Mouse (Mus musculus) c-Kit-negative CD71-positive TER-119-positive erythroid progenitor cells, embryonic 14.5 days (primary cell): ENCODE results near the gene Btrc.

Source experiments
- DNase-seq: peaks from one replicate; pipeline ENCODE4 v3.0.0-alpha.2; 2013; ENCODE audit warnings: low read depth, low spot score

Btrc gene

DNA sequence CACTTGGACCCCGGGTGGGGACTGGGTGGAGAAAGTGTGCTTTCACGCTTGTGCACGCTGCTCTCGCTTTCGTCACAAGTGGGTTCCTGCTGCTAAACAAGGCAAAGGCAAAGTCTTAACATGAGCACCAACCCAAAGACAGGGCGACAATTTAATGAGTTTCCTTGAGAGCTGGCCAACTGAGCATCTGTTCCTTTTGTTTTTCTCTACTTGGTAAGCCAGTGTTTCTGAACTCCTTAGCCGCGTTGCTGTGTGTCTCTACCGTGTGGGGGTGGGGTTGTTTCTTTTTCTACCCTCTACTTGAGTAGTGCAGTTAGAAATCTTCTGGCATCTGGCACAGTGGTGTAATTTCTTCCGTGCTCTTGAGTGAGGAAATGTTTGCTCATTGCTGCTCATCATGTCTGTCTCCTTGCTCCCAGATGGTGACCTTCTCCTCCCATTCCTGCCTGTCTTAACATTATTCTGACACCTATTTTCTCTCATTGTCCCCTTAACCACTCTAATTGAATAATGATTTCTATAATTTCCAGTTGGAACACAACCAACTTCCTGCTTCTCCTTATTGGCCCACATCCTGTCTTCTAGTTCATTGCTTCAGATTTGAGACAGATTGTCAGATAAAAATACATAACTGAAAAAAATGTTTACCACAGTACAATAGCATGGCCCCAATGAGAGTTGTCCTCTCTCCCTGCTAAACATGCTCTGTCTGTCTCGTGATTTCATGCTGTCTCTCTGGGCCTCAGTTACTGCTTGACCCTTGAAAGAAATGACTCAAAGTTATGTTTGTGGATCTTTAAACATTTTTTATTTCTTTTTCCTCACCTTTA, 109.4 kb downstream of the Btrc start:
- DNase-seq: no peak

DNA sequence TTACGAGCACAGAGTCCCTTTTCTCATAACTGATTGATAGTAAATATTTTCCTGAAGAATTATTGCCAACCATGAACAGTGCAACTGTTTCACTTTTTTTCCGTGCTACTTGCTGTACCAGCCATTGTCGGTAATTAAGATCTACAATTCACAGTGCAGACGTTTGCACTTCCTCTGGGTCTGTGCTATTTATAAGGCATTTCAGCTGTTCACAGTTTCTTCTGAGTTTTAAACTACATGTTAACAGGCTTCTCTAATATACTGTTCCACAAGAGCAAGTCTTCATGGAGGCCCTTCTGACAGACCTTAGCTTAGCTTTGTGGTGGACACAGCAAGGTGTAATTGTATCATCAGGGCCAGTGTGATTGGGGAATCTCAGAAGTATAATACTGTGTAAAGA, 111.2 kb downstream of the Btrc start:
- no peak for DNase-seq

DNA sequence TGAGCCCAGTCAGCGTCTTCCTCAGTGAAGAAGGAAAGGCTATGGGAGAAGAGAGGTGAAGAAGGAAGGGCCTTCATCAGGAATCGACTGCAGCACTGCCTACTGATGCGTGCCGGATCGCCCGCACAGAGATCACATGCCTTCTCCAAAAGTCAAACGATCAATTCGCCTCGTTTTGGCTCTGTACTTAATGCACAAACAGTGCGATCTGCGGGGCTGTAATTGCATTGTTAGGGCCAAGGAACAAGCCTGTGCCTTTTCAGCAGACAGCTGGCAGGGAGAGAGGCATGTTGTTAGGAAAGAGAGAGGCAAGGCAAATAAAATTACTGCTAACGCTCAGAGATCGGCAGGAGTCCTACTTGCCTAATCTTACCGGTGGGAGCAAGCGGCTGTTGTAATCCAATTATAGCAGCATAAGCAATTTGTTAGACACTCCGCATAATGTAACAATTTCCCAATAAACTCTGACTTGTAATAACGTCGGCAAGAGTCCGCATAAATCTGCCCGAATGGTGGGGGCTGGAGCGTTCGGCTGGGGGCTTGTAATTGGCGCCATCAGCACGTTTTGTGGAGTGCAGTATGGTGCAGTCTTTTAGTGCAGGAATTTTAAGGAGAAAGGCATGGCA, 112.5 kb downstream of the Btrc start:
- no peak for DNase-seq

DNA sequence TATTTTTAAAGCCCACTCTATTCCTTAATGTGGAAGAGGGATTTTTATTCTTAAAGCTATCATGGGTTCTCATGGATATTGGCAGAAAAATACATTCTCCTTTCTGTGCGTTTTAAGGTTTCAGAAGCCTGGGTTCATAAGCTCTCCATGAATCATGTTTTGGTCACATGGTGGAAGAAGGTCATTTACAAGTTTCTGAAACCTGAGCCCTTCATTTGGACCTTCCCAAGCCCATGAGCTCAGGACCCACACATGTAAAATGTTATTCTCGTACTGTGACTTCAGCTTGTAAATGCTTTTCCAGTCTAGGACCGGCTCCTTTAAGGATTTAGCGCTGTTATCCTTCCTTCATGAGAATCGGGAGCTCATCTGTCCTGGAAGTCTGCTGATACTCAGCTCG, 116.0 kb downstream of the Btrc start:
- DNase-seq: no peak

DNA sequence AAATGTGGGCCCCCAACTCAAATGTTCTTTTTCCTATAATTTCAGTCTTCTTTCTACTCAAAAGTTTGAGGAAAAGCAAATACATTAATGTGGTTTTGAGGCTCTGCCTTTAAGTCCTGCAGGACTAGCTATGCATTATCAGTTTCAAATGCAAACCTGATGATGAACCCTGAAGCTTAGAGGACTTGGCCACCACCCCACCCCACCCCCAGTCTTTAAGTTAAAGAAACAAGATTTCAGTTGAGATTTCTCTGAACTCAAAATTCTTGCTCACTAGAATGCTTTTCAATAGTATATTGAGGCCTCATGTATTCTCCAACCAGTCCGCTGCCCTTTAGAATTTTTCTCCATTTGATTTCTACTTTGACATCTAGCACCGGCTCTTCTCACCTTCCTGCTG, 117.0 kb downstream of the Btrc start:
- no peak for DNase-seq

DNA sequence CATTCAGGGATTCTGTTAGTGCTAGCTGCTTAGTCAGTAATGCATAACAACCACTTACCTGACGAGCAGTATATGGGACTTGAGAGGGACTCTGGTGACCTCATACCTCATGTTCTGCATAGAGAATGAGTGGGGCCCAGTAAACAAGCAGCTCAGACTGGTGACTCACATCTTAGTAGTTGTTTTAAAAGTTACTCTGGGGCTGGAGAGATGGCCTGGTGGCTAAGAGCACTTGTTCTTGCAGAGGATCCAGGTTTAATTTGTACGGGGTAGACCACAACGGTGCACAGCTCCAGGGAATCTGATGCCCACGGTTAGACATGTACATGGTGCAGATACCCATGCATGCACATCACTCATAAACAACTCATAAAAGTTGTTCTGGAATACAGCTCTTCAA, 117.4 kb downstream of the Btrc start:
- no peak for DNase-seq

DNA sequence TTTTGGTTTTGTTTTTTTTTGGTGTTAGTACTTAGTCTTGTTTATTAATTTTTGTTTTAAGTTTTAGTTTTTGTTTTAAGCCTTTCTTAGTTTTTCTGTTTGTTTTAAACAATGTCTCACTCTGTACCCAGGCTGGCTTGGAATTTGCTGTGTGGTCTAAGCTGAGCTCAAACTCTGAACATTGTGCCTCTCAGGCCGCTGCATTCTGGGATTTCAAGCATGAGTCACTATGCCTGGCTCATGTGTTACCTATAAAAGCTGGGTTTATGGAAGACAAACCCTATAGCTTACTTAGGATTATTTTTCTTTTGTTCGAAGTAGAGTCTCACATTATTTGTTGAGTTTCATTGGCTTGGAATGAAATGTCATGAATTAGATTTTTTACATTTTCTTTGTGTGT, 119.9 kb downstream of the Btrc start:
- DNase-seq: no peak

DNA sequence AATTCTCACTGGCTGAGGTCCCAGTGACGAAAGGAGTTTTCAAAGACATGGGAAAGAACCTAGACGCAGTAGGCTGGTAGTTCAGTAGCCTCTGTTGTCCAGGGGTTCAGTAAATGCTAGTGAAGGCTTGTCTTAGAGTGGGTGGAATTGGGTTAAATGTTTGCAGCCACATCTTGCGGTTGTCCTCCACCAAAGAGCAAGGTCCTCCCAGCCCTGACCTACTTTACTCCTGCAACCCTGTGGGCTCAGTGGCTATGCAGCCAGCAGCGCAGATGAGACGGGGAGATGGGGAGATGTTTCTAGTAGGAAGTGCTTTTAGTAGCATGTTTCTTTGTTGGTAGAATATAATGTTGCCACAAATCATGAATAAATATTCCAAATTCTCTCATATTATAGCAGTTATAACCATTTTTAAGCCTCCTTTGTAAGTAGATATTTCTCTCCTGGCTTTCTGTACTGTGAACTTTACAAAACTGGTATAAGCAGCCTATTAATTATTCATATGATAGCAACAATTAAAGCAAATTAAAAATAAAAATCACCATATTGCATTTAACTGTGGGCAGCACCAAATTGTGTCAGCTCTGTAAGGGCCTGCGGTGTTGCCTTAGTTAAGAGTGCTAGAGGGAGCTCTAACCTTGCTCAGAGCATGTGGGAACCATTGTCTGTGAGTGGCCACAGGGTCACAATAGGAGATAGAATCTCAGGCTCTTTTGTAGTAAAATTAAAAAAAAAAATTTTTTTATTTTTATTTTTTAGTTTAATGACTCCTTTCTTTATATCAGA, 122.9 kb downstream of the Btrc start:
- no peak for DNase-seq

DNA sequence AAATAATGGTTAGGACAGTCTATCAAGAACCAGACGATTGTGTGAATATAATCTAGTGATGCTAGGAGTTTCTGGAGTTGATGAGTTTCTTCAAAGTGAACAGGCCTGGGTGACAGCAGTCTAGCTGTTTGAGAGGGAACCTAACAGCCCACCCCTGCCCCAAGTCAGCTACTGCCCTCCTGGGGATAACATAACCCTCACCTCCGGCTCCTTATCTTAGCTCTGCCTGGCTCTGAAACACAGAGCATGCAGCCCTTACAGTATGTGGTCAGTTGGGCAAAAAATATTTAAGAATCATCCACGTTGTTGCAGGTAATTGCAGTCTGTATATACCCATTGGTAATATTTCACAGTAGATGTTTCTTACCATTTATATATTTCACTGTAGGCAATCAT, 123.5 kb downstream of the Btrc start:
- no peak for DNase-seq

DNA sequence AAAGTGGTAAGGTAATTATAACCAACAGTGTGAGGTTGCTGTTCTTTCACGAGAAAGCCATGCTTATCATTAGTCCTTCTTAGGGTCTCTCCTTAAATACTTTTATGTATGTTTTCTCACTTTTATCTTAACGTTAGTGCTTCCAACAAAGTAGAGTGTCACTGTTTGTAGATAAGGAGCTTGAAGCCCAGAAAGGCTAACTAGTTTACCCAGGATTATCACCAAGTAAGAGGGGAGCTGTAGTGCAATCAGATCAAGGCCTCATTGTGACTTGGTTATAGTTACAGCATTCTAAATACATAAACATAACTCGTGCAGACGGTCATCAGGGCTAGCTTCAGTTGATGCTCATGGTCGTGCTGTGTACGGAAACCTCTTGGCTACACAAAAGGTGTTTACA, 126.4 kb downstream of the Btrc start:
- DNase-seq: no peak

DNA sequence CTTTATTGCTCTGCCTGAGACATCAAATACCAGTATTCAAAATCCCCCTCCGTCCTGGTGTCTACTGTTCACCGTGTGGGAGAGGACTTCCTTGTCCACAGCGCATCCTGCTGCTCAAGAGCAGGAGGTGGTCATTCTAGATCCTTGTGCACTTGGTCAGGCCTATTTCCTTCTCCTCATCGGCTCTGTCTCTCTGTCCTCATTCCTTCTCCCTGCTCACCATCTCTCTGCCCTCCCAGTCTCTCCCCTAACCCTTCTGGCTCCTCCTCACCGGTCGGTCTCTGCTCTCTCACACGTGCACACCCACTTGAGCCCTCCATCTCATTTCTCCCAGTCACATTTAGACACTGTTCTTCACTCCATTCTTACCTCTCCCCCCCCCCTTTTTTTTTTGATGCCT, 127.7 kb downstream of the Btrc start:
- no peak for DNase-seq

DNA sequence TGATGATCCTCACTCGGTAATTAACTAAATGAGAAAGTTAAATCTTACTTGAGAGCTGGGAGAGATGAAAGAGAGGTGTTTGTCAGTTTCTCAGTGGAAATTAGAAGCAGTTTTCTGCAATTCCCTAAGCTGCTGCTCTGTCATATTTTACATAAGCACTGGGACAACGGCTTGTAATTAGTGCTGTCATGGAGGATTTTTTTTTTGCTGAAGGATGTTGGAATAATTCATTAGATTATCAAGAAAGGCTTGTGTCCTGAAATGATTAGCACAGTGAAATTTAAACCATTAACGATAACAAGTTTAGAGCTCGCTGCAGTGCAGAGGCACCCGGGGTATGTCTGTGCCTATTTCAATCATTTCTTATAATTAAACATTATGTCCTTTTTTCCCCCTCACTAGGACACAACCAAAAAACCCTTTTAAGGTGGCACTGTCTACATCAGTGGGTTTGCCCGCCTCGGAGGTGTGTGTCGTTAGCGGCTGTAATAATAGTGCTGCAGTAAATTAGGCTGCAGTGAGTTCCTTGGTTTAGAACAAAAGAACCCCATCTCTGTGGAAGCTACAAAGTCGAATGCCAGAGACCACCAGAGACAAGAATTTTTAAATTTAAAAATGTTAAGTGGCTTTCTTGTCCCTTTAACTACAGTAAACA, 130.7 kb downstream of the Btrc start:
- DNase-seq: no peak

DNA sequence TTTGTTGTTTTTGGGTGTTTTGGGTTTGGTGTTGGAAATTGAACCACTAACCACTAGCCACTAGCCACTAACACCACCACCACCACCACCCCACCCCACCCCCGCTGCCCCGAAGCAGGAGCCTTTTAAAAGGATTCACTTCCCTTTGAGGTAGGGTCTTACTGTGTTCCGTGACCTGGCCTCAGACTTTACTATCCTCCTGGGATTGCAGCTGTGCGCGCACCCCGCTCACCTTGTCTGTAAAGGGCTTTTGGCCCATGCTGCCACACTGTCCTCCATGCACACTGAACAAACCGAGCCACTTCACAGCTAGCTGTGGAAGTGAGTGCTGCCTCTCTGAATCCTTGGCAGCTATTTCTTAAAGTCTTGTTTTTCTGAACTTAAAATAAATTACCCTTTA, 141.9 kb downstream of the Btrc start:
- no peak for DNase-seq

DNA sequence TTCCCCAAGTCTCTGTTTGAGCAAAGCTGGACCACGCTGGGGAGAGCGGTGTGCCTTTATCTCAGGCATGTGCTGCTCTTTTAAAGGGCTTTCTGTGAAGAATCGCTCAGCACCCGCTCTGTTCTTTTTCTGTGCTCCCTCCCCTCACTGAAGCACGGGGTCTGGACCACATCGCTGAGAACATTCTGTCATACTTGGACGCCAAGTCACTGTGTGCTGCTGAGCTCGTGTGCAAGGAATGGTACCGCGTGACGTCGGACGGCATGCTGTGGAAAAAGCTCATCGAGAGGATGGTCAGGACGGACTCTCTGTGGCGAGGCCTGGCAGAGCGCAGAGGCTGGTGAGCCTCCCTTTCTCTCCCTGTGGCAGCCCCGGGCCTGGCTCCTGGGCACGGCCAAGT, 144.0 kb downstream of the Btrc start:
- DNase-seq: no peak

DNA sequence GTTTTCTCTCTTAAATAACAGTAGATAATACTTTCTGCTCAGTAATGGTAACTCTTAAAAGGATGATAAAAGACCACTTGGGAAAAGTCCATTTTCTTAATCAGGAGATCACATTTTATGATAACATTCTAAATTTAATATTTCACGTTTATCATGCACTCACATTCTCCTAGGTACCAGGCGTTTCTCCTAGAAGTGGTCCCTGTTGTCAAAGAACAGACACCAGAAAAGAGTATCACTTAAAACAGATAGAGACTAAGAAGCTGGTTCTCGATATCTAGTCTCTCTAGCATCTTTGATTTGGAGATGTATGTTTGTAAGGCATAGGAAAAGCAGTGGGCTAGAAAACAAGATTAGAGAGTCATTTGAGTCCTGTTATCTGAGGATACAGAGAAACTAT, 147.1 kb downstream of the Btrc start:
- DNase-seq: no peak

DNA sequence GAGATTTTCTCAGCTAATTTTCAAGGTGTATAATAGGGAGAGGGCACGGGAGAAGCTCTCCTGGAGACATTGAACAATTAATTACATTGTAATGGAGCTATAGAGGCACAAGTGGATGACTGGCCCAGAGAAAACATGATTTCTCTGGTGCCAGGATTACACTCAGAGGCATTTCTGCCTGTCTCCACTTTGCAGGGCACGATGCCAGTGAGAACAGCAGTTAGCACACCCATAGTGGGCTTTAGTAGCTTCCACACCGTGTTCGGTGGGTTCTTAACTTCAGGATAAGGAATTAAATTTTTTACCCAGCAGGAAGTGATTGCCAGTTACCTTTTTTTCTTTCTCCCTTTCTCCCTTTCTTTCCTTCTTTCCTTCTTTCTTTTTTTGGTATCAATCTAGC, 147.9 kb downstream of the Btrc start:
- no peak for DNase-seq

DNA sequence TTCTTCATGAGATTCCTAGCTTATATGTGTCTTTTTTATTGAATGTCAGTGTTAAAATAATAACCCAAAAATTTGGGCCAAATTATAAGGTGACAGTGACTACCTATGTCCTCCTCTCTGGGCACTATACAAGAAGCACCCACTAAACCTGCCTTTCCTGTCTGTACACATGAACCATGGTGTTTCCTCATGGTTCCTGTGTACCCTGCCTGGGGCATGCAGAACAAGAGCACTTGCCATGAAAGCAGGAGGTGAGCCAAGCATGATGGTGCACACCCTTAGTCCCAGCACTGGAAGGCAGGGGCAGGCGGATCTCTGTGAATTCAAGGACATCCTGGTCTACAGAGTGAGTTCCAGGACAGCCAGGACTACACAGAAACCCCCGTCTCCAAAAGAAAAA, 151.8 kb downstream of the Btrc start:
- DNase-seq: no peak

DNA sequence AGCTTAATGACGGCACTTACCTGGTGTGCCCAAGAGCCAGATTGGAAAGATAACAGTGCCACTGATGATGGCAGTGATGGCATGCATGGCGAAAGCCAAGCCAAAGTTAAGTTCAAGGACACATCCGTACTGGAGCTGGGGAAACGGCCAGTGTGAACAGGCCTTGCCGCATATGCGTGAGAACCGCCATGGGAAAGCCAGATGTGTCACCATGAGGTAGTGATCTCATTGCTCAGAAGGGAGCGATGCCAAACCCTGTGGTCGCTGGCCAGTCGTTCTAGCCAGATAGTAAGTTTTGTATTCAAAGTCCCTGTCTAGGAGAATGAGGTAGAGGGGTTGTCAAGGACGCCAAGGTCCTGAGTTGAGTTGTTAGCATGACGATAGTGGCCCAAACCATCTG, 152.7 kb downstream of the Btrc start:
- no peak for DNase-seq

DNA sequence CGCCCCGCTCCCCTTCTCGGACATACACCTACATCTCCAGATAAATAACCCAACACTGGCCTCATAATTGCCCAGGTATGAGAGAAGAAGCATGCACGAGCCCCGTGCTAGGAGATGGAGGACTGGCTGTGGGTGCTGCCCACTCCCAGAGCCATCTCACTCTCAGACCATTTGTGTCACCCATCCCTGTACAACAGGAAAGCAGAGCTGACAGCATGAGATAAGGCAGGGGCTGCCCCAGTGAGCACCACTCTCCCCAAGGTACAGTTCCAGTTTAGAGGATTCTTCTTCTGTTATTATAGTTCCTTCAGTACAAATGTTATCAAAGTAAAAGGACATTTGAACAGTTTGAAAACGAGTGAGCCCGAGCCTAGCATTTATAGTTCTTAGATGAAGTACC, 163.8 kb downstream of the Btrc start:
- DNase-seq: no peak

DNA sequence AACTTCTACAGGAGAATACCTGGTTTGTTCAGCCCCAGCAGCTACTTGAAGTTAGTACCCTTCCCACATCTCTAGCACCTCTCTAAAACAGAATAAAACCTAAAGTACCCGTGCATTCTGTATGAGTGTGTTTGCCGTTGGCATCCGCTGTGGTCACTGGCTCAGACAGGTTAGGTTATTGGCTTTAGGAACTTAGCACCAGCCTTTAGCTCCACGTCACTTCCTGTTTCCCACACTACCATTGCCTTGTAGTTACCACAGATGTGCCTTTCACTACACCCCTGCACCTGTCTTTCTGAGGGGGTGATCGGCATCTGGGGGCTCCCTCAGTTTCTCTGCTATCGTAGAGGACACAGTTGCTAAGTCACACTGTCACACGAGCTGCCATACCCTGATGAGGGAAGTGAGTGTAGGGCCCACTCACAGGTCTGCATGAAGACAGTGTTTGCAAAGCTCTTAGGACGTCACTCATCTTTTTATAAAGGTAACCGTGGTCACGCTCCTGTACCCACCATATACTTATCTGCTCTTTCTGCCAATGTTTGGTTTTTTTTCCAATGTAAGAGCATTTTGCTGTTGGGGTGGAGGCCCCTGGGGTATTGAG, 164.5 kb downstream of the Btrc start:
- no peak for DNase-seq

DNA sequence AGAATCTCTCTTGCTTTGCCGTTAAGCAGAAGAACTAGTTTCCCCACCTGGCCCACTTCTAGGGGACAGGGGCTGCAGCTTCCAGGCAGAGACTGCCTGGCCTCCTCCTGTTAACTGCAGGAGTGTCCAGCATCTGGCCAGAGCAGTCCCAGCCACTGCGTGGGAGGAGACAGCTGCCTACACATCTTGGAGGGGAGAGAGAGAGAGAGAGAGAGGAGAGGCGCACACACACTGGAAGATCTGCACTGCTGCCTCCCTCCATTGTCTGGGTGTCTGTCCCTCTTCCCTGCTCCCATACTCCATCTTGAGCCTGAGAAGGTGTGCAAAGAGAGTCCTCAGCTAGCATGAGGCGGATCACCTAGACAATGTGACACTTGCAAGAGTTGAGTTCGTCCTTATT, 165.8 kb downstream of the Btrc start:
- no peak for DNase-seq
